Mouse (Mus musculus) NIH3T3 (cell line): ENCODE measurements around the gene Atad1.
"Not testable (repeated sequence)": the region's sequence is repeated elsewhere in the genome, so short reads cannot be mapped to it uniquely, and the experiment has no call there.

Experiments used
- DNase-seq: peaks from one replicate; pipeline ENCODE4 v3.0.0-alpha.2; 2012; ENCODE audit warnings: low read depth

The Atad1 gene

GRCm38 (mm10) chr19:32680894-32681293, 58.7 kb downstream of the Atad1 start:
- DNase-seq: no peak

DNA sequence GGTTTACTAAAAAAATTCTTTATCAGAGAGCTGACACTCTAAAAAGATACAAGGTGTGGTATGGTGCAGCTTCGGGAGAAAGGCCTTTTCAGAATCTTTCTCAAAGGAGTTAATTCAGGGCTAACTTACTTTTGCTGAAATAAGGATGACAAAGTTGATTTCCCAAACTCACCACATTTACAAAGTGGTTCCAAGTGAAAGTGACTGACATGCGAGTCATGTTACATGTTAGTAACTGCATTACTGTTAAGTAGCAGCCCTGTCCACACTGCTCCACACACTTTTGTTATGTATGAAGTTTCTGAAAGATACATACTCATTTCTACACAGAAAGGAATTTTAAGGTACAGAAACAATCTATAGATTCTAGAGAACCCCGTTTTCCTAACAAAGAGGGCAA, 63.8 kb downstream of the Atad1 start:
- peak; percentile 73 for DNase-seq

DNA sequence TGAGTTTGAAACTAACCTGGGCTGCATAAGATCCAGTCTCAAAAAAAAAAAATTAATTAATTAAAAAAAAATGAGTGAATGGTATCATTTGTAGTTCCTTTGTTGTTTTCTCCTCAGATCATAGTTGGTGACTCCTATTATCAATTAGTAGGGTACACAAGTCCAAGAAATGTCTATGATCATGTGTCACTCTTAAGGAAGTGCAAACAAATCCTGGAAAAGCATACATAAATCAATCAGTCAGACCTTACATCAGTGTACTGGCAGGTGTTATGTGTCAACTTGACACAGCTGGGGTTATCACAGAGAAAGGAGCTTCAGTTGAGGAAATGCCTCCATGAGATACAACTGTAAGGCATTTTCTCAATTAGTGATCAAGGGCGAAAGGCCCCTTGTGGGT, 71.8 kb downstream of the Atad1 start:
- DNase-seq: not testable (repeated sequence)

DNA sequence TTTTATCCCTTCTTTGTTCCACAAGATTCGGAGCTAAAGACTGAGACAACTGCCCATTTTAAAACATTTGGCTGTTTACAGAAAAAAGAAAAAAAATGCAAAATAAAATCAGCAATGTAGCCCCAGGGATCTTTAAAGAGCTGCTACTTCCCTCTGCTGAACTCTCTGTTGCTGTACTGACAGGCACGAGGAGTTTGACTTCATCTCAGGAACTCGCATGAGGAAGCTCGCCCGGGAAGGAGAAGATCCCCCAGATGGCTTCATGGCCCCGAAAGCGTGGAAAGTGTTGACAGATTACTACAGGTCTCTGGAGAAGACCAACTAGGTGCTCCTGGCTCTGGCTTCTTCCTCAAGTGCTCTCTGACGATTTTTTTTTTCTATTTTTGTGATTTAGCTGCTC, 74.3 kb downstream of the Atad1 start:
- no peak for DNase-seq

- DNase-seq: peak; percentile 18
These were observed 76.7 kb downstream of the Atad1 start for GRCm38 (mm10) chr19:32662936-32663335.

DNA sequence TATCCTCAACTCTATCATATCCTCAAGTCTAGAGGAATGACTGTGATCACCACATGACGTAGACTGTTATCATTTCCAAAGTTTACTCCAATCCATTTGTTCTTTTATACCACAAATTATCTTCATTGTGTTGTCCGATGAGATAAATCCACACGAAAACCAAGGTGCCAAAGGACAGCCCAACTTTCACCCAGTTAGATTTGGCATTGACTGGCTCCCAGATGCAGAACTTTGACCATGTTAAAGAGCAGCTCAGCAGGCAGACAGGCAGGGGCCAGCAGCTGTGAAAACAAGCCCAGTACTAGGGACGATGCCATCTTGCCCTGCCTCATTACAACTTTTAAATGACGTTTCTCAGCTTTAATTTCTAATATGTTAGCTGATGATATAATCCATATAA, 80.2 kb downstream of the Atad1 start:
- no peak for DNase-seq

DNA sequence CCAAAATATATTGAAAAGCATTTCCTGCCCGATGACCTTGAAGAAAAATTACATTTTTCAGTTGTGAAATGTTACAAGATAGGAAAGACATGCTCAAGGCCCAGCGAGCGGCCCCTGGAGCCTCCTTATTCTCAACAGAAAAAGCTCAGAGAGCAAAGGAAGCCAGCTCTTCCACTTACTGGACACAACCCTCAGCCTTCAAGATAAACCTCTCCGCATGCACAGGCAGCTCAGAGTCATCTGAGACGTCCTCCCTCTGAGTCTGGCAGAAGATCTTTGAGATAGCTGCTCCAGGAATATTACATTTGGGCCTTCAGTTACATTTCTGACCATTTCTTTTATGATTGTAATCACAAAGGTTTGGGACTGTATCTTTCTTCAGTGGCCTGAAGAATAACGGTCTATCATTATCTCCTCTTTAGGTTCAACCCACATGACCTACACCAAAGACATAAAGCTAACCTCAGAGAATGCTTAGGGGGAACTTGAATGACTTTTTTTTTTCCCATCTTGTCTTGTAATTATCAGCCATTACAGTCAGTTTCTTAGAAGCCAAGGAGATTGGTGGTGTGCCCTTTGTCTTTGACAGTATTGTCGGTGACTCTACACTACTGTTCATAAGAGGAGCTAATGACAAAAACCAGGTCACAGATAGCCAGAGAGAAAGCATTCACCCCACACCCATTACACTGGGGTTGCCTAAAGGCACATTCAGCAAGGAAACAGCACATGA, 85.8 kb downstream of the Atad1 start:
- no peak for DNase-seq

DNA sequence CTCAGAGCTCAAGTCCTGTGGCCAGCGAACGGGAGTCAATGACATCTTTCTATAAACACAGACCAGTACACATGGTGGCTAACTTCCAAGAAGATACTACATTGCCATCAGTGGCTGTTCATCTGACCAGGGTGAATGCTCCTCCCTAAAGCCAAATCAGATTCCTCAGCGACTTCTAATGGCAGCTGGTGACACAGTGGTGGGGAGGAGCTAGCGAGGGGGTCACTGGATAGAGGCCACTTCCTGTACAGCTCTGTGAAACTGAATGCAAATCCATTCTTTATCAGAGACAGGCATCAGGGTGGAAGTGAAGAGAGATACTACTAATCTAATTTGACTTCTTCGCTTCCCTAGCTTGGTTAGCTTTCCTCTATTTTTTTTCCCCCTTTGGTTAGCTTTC, 86.5 kb downstream of the Atad1 start:
- DNase-seq: no peak

DNA sequence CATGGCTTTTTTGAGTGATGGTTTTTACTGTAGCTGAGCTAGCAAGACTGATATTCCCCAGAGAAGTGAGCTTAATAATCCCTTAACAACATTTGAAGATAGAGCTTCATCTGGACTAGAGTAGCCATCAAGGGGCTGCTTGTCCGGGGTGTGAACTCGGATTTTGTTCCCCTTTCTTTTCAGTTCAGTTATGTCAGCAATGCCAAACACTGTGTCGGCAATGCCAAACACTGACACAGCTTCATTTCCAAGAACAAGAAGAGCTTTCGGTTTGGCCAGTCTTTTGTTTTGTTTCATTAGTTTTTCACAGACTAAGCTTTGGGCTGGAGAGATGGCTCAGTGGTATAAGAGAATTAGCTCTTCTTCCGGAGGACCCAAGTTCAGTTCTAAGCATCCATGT, 88.5 kb downstream of the Atad1 start:
- no peak for DNase-seq

DNA sequence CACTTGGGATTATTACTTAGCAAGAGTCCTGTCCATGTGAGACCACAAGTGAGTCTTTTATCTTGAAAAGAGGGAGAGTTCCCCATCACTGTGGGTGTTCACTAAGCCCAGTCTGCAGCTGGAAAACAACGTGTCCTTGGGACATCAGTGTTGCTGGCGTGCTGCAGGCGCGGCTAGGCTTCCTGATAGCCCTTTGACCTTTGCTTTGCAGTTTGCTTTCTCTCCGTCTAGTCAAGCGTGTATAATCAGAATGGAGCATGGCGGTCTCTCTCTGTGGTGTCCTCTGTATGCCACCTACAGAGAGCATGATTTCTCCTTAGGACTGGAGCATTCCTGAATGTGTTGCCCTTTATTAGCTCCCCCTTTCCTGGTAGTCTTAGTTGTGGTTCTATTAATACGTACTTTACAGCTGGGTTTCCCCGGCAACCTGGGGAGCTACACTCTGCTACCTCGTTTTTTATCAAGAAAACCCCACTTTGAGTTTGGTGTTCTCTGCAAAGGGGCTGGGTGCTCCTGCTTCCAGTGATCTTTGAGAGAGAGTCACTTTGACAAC, 91.5 kb downstream of the Atad1 start:
- no peak for DNase-seq

DNA sequence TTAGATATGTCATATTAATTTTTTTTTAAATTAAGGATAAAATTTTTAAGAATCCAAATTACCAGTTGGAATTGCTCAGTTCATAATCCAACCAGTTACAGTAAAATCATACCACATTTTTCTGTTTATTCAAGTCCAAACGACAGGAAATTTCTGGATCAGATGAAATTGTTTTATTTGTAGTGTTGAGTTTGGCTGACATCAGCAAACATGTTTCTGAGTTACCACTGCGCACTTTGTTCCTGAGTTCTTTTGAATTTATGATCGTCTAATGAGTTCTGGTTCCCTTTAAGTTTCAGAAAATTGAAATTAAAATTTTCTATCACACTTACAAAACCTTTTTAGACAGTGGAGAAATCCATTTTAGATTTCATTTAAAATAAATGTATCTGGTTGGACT, 93.2 kb downstream of the Atad1 start:
- DNase-seq: no peak

DNA sequence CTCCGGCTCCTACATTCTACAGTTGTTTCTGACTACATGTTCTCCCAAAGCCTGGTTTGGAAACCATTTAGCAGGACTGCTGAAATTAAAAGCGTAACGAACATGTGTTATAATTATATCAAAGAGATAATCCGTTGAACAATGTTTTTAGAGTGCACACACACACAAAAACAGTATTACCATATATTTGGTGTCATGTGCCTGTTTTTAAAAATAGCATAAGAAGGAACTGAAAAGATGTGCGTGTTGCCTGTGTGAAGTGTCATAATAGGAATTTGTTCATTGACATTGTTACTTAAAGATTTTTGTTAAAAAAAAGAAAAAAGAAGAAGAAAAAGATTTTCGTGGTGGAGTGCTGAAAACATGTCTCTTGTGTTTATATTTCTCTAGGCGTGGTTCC, 93.6 kb downstream of the Atad1 start:
- DNase-seq: no peak

GRCm38 (mm10) chr19:32643642-32644041, 95.9 kb downstream of the Atad1 start:
- no peak for DNase-seq

- no peak for DNase-seq
These were observed 97.6 kb downstream of the Atad1 start for GRCm38 (mm10) chr19:32641995-32642394.

DNA sequence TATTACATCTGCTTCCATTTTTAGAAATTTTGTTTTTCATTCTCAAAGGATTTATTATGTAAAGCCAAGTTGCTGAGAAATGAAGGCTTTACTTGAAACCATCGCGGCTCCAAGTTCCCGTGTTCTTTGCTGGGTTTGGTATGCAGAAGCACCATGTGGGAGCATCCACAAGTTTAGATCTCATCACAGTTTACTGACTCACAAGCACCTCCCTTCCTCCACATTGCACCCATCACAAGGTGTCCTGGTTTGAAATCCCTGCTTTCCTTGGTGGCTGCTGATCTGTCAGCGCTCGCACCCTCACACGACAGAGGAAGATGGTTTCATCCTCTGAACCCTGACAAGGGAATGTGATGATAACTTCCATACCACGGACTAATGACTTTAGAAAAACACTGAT, 98.1 kb downstream of the Atad1 start:
- DNase-seq: no peak

DNA sequence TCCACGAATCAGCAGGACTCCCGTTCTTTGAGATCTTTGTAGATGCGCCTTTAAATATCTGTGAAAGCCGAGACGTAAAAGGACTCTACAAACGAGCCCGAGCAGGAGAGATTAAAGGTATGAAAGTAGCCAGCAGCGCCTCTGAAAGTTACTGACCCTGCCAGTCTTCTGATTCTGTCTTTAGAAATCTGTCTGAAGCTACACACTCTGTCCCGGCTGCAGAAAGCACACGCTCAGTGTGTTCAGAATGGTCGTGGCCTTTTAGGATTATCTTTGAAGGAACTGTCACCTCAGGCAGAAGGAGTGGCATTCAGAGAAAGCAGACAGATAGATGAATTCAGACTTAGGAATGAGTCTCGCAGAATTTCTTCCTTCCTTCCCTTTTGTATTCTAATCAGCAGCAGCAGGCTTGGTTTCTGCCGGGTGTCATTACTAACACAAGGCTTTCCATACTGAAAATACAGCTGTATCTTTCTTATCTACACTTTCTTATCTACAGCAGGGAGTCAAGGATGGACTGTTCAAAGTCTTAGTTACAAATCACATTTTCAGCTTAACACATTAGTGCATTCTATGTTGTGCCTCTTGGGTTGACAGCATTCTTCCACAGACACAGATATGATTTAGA, 101.2 kb downstream of the Atad1 start:
- no peak for DNase-seq

DNA sequence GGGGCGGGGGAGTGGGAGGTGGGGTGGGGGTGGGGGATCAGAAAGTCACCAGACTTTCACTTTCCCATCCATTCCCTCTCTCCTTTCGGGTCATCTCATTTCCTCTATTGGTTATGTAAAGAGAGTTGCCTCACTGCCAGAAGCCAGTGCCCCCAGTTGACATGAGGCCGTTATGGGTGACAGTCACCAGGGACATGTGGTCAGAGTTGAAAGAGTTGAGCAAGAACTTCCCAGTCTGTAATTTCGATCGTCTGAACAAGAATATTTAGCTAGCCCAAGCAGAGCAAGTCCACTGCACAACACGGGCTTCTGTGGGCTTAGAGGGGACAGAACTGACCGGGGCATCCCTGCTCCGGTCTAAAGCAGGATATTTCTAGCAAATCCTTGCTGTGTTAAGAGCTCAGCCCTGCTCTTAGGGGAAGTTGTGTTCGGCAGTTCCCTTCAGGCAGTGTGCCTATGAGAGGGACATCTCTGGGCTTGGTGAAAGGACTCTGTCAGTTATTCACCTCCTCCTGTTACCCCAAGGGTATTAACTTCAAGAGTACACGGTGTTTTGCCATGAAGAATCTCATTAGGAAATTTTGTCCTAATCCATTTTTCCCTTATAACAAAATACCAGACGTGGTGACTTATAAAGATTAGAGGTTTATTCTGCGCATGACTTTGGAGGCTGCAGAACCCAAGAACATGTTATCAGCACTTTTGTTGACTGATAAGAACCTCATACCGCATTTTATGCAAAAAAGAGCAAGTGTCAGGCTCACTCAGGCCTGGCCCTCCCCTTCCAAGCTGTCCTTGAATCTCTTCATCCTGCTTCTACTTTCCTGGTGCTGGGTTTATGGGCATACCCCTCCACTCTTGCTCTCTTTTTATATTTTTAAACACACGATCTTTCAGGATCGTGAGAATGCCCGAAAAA, 102.0 kb downstream of the Atad1 start:
- no peak for DNase-seq

GRCm38 (mm10) chr19:32634916-32635315, 104.7 kb downstream of the Atad1 start:
- DNase-seq: no peak

DNA sequence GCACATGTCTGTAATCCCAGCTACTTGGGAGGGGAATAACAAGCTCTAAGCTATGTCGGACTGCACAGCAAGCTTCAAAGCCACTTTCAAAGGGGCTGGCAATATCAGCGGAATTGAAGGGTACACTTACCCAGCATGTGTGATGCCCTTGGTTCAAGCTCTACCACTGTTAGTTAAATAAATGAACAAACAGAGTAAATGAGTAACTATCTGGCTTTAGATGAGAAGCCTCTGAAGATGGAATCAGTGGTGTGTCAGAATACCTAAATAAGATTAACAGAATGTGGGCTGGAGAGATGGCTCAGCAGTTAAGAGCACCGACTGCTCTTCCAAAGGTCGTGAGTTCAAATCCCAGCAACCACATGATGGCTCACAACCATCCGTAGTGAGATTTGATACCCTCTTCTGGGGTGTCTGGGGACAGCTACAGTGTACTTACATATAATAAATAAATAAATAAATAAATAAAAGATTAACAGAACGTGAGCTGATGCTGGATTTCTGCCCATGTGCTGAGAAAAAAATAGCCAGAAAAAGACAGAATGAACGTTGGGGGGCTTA, 110.9 kb downstream of the Atad1 start:
- DNase-seq: no peak

GRCm38 (mm10) chr19:32627631-32628030, 112.0 kb downstream of the Atad1 start:
- no peak for DNase-seq

- DNase-seq: no peak
These were observed 112.7 kb downstream of the Atad1 start for GRCm38 (mm10) chr19:32626768-32627331.

GRCm38 (mm10) chr19:32622142-32622541, 117.4 kb downstream of the Atad1 start:
- no peak for DNase-seq
